In the genomic region with DNA sequence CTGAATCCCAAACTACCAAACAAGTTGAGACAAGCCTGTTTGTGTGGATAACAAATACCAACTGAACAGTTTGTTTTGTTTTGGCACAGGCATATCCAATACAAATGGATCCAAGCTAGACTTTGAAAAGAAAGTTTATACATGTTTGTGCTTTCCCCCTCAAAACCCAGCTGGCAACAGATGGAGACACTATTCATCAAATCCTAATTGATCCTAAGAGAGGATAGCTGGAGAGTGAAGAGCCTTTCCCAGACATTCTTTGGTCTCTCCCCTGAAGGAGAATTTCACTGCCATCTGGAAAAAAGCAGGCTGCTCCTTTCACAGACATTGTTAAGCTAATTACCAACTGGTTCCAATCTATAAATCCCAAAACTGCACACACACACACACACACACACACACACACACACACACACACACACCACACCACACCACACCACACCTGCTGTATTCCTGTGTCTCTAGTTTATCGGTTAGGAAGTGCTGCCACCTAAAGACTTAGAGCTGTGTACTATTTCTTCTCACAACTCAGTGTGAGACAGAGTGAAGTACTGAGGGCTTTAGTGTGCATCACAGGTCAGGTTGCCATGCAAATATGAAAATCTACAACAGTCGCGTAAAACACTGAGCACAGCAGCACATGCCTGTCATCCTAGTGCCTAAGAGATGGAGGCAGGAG, we compare ENCODE assay signal across 12 mouse cellular contexts.
DNase-seq lines count a peak whose midpoint lies in the region; ATAC-seq lines count a peak whose summit lies in the region.
"Had no signal": no experiment of that assay in that cellular context is flagged by ENCODE, and none has a peak within 500 bp of the region (broad histone marks: within the 10 kb centered on the region; RNA-seq: fewer than 3 reads in every experiment).

No protein-coding gene starts in this region.

- no peak overlapping the region for H3K27ac ChIP-seq in hindbrain, embryonic 12.5 days
- no peak overlapping the region for H3K27ac ChIP-seq in midbrain, embryonic 15.5 days
- H3K27ac ChIP-seq in liver, embryonic 12.5 days, result no peak overlapping the region
- H3K27ac ChIP-seq: liver, embryonic 14.5 days had no signal

- no peak overlapping the region for H3K4me2 ChIP-seq in hindbrain, embryonic 12.5 days (replicated peaks)
- H3K4me2 ChIP-seq in midbrain, embryonic 15.5 days, result no peak overlapping the region
- H3K4me2 ChIP-seq in liver, embryonic 12.5 days, result no peak overlapping the region

- H3K9ac ChIP-seq in hindbrain, embryonic 12.5 days, result no peak overlapping the region
- H3K9ac ChIP-seq in midbrain, embryonic 15.5 days, result no peak overlapping the region
- H3K9ac ChIP-seq in liver, embryonic 12.5 days, result no peak overlapping the region
- H3K9ac ChIP-seq: liver, embryonic 14.5 days had no signal

- H3K4me1 ChIP-seq in hindbrain, embryonic 12.5 days, result no peaks in the 10 kb centered on the region
- H3K4me1 ChIP-seq in midbrain, embryonic 15.5 days, result no peaks in the 10 kb centered on the region
- H3K4me1 ChIP-seq in liver, embryonic 12.5 days, result no peaks in the 10 kb centered on the region

- 92% methylated on average over 3 of the region's 3 CpGs for WGBS in hindbrain, embryonic 12.5 days
- WGBS in midbrain, embryonic 15.5 days, result 81% methylated on average over 3 of the region's 3 CpGs
- WGBS in liver, embryonic 12.5 days (ENCODE audit: insufficient replicate concordance), result 84% methylated on average over 3 of the region's 3 CpGs

- DNase-seq in frontal cortex, postnatal 25 days (ENCODE audit: low spot score in 2 of 2), result no peak
- DNase-seq in brain, adult 2 months (ENCODE audit: low read depth, low spot score), result peak; percentile 37
- DNase-seq in yolk sac, embryonic 10.5 days (ENCODE audit: low spot score), result no peak
- DNase-seq in urinary bladder, postnatal 10 days (ENCODE audit: low spot score), result no peak
- DNase-seq: cerebellum, adult 9-11 months; gastrocnemius, postnatal 25 days; kidney, adult 9 months had no signal

- no peaks in the 10 kb centered on the region for H3K36me3 ChIP-seq in hindbrain, embryonic 12.5 days
- no peaks in the 10 kb centered on the region for H3K36me3 ChIP-seq in midbrain, embryonic 15.5 days (replicated peaks)
- no peaks in the 10 kb centered on the region for H3K36me3 ChIP-seq in liver, embryonic 12.5 days

- H3K27me3 ChIP-seq in hindbrain, embryonic 12.5 days, result no peaks in the 10 kb centered on the region
- no peaks in the 10 kb centered on the region for H3K27me3 ChIP-seq in midbrain, embryonic 15.5 days (replicated peaks)
- H3K27me3 ChIP-seq in liver, embryonic 12.5 days (replicated peaks), result no peaks in the 10 kb centered on the region

- no peak overlapping the region for H3K4me3 ChIP-seq in hindbrain, embryonic 12.5 days
- no peak overlapping the region for H3K4me3 ChIP-seq in midbrain, embryonic 15.5 days
- no peak overlapping the region for H3K4me3 ChIP-seq in liver, embryonic 12.5 days

- H3K9me3 ChIP-seq in hindbrain, embryonic 12.5 days (replicated peaks), result no peaks in the 10 kb centered on the region
- no peaks in the 10 kb centered on the region for H3K9me3 ChIP-seq in midbrain, embryonic 15.5 days
- H3K9me3 ChIP-seq in liver, embryonic 12.5 days (replicated peaks), result no peaks in the 10 kb centered on the region

- ATAC-seq in frontal cortex, adult (ENCODE audit: low TSS enrichment), result peak; percentile 69
- ATAC-seq in hindbrain, embryonic 12.5 days (ENCODE audit: low FRiP score), result peak; percentile 35; the same call in 1 of the 2 replicates
- peak; percentile 65; the same call in 1 of the 2 replicates for ATAC-seq in midbrain, embryonic 15.5 days (replicated peaks)
- ATAC-seq in liver, embryonic 12.5 days, result no peak
